Mouse (Mus musculus) liver, postnatal 0 days (tissue): ENCODE measurements around the gene Chn2.

Source experiments
- CTCF ChIP-seq: sonication (generic); IDR thresholded peaks from 2 replicates; pipeline ENCODE4 v1.5.1; 2016; ENCODE audit warnings: antibody characterized with exemption, low read depth
- EP300 ChIP-seq: IDR thresholded peaks from 2 replicates; pipeline ENCODE4 v1.6.1; 2016; ENCODE audit warnings: antibody characterized with exemption, low read depth, mild to moderate bottlenecking

DNA sequence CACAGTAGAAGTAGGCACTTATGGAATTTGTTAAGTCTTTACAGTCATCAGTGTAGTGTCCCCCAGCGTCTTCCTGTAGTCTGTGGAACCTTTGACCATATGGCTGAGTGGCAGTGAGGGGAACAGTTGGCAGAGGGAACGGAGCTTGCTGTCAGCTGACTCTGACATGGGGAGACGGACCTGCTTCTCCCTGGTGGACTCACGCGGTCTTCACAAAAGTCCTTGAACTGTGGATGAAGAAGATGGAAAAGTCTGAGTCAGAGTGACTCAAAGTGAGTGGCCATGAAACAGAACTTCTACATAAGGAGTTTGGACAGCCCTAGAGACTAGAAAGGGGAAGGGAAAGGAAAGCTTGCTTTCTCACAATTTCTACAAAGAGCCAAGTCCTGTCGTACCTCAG is 36.1 kb downstream of the Chn2 start:
- TF ChIP-seq CTCF: no peak
- no peak for TF ChIP-seq EP300
